Mouse (Mus musculus): ENCODE data around the gene Eid2b.
"Not testable (repeated sequence)": the region's sequence is repeated elsewhere in the genome, so short reads cannot be mapped to it uniquely, and the experiment has no call there.

Gene Eid2b

GRCm38 (mm10) chr7:28277615-28278278 is at the start of gene Eid2b:
Eid2b (plus strand) TSS chr7:28277739.
- peak; percentile 98 for DNase-seq

- DNase-seq: not testable (repeated sequence)
Measured at GRCm38 (mm10) chr7:28243943-28244342, 33.6 kb upstream of the Eid2b start.

GRCm38 (mm10) chr7:28248957-28249356 is 28.6 kb upstream of the Eid2b start:
- no peak for DNase-seq

- no peak for DNase-seq
Measured at GRCm38 (mm10) chr7:28251976-28252375, 25.6 kb upstream of the Eid2b start.

GRCm38 (mm10) chr7:28254591-28254990 is 22.9 kb upstream of the Eid2b start:
- DNase-seq: no peak

- no peak for DNase-seq
Measured at GRCm38 (mm10) chr7:28255476-28255875, 22.1 kb upstream of the Eid2b start.

GRCm38 (mm10) chr7:28262861-28263260 is 14.7 kb upstream of the Eid2b start:
- DNase-seq: no peak

GRCm38 (mm10) chr7:28263786-28264185 is 13.8 kb upstream of the Eid2b start:
- DNase-seq: no peak

- DNase-seq: no peak
Measured at GRCm38 (mm10) chr7:28265391-28265790, 12.1 kb upstream of the Eid2b start.

GRCm38 (mm10) chr7:28267129-28268041 is 10.2 kb upstream of the Eid2b start, which contains the start of gene Eid2:
Eid2 (plus strand) TSS chr7:28267881.
- peak; percentile 90 for DNase-seq

GRCm38 (mm10) chr7:28268042-28268531 is 9.5 kb upstream of the Eid2b start:
- peak; percentile 58 for DNase-seq

- no peak for DNase-seq
Measured at GRCm38 (mm10) chr7:28268576-28268975, 9.0 kb upstream of the Eid2b start.

- DNase-seq: no peak
Measured at GRCm38 (mm10) chr7:28269355-28269754, 8.2 kb upstream of the Eid2b start.

- no peak for DNase-seq
Measured at GRCm38 (mm10) chr7:28271761-28272160, 5.8 kb upstream of the Eid2b start.

- no peak for DNase-seq
Measured at GRCm38 (mm10) chr7:28277237-28277614, 313 bp upstream of the Eid2b start.

GRCm38 (mm10) chr7:28278279-28278652 is 727 bp downstream of the Eid2b start:
- DNase-seq: no peak

- DNase-seq: no peak
Measured at GRCm38 (mm10) chr7:28280630-28281029, 3.1 kb downstream of the Eid2b start.

- DNase-seq: no peak
Measured at GRCm38 (mm10) chr7:28290165-28290564, 12.6 kb downstream of the Eid2b start.

- peak; percentile 30 for DNase-seq
Measured at GRCm38 (mm10) chr7:28290638-28291590, 13.4 kb downstream of the Eid2b start, which contains the start of gene Selenov. Selenov (minus strand) TSS chr7:28291186.

- DNase-seq: no peak
Measured at GRCm38 (mm10) chr7:28294481-28294880, 16.9 kb downstream of the Eid2b start.

GRCm38 (mm10) chr7:28298837-28299625 is 21.5 kb downstream of the Eid2b start:
- DNase-seq: peak; percentile 52
